Mouse (Mus musculus) erythroblast, embryonic 14.5 days (primary cell): ENCODE measurements around the gene Rasgef1b.

ENCODE experiments used
- GATA1 ChIP-seq: IDR thresholded peaks from 2 replicates; pipeline ENCODE4 v1.6.1; 2012; ENCODE audit warnings: low read length, inconsistent platforms, mixed read lengths
- TAL1 ChIP-seq: IDR thresholded peaks from 3 replicates; pipeline ENCODE4 v1.6.1; 2012; ENCODE audit warnings: low read length, inconsistent platforms, mixed read lengths

GRCm38 (mm10) chr5:99292287-99292851 is 436.5 kb downstream of the Rasgef1b start:
- no peak for TF ChIP-seq TAL1
- no peak for TF ChIP-seq GATA1
